Mouse (Mus musculus): ENCODE results near the gene Vdr.
A peak's percentile ranks its signal among the peaks of the same experiment; 100 is the strongest.

Vdr gene

GRCm38 (mm10) chr15:97919217-97919616 is 8.8 kb upstream of the Vdr start:
- DNase-seq = no peak

- no peak for DNase-seq
Measured at GRCm38 (mm10) chr15:97917994-97918393, 7.6 kb upstream of the Vdr start.

- DNase-seq = no peak
Measured at GRCm38 (mm10) chr15:97914331-97914747, 3.9 kb upstream of the Vdr start.

- DNase-seq = peak; percentile 64 to 67
Measured at GRCm38 (mm10) chr15:97907801-97908751, 2.4 kb downstream of the Vdr start.

GRCm38 (mm10) chr15:97907202-97907601 is 3.2 kb downstream of the Vdr start:
- DNase-seq = no peak

GRCm38 (mm10) chr15:97905281-97905680 is 5.1 kb downstream of the Vdr start:
- no peak for DNase-seq

GRCm38 (mm10) chr15:97904339-97904991 is 6.0 kb downstream of the Vdr start:
- no peak for DNase-seq

GRCm38 (mm10) chr15:97903261-97904009 is 7.0 kb downstream of the Vdr start:
- no peak for DNase-seq

- DNase-seq = no peak
Measured at GRCm38 (mm10) chr15:97900991-97901390, 9.4 kb downstream of the Vdr start.

- no peak for DNase-seq
Measured at GRCm38 (mm10) chr15:97900336-97900912, 10.0 kb downstream of the Vdr start.

GRCm38 (mm10) chr15:97899714-97900113 is 10.7 kb downstream of the Vdr start:
- no peak for DNase-seq

- DNase-seq = no peak
Measured at GRCm38 (mm10) chr15:97898791-97899190, 11.6 kb downstream of the Vdr start.

- no peak for DNase-seq
Measured at GRCm38 (mm10) chr15:97896861-97897654, 13.4 kb downstream of the Vdr start.

- no peak for DNase-seq
Measured at GRCm38 (mm10) chr15:97896347-97896746, 14.1 kb downstream of the Vdr start.

GRCm38 (mm10) chr15:97895847-97896246 is 14.6 kb downstream of the Vdr start:
- DNase-seq = no peak

GRCm38 (mm10) chr15:97892506-97892905 is 17.9 kb downstream of the Vdr start:
- DNase-seq = no peak

- no peak for DNase-seq
Measured at GRCm38 (mm10) chr15:97890450-97890849, 20.0 kb downstream of the Vdr start.

- DNase-seq = no peak
Measured at GRCm38 (mm10) chr15:97890017-97890416, 20.4 kb downstream of the Vdr start.

GRCm38 (mm10) chr15:97887541-97888016 is 22.9 kb downstream of the Vdr start:
- no peak for DNase-seq

GRCm38 (mm10) chr15:97881423-97881822 is 29.0 kb downstream of the Vdr start:
- DNase-seq = no peak

GRCm38 (mm10) chr15:97880441-97880840 is 30.0 kb downstream of the Vdr start:
- DNase-seq = no peak

Measured in B cell, adult 2 months (primary cell).